Mouse (Mus musculus) liver, adult 2 months (tissue): ENCODE results near the gene Meiob. TPM values are rescaled to one million over a fixed set of nuclear protein-coding genes. Genes with fewer than 3 reads are reported as not detected.

ENCODE experiments used
- DNase-seq: peaks from one replicate; pipeline ENCODE4 v3.0.0-alpha.2; 2011; ENCODE audit warnings: low read depth, low spot score; ENCODE audit errors: extremely low read depth
- H3K27ac ChIP-seq: fragments of 200-500 bp; replicated peaks from 2 replicates; pipeline ENCODE4 v1.5.1; 2012; ENCODE audit warnings: low read depth, mild to moderate bottlenecking, control low read depth, inconsistent platforms, low read length; ENCODE audit not compliant: insufficient read depth
- H3K27me3 ChIP-seq: fragments of 200-500 bp; 2 replicates; pipeline ENCODE4 v1.6.1; 2012; ENCODE audit warnings: mild to moderate bottlenecking, moderate library complexity, low read length, inconsistent platforms; ENCODE audit not compliant: control insufficient read depth, insufficient read depth
- H3K36me3 ChIP-seq: fragments of 200-500 bp; 2 replicates; pipeline ENCODE4 v1.6.1; 2012; ENCODE audit warnings: low read length, inconsistent platforms; ENCODE audit not compliant: control insufficient read depth, insufficient read depth
- H3K4me1 ChIP-seq: fragments of 200-500 bp; 2 replicates; pipeline ENCODE4 v1.6.1; 2011; ENCODE audit warnings: low read length; ENCODE audit not compliant: control insufficient read depth, insufficient read depth
- H3K4me3 ChIP-seq: fragments of 200-500 bp; 2 replicates; pipeline ENCODE4 v1.5.1; 2011; ENCODE audit warnings: low read depth, mild to moderate bottlenecking, control low read depth, low read length, moderate library complexity; ENCODE audit not compliant: insufficient read depth
- H3K79me2 ChIP-seq: fragments of 200-500 bp; 2 replicates; pipeline ENCODE4 v1.6.1; 2012; ENCODE audit warnings: inconsistent platforms, mild to moderate bottlenecking, low read length, moderate library complexity; ENCODE audit not compliant: control insufficient read depth, insufficient read depth
- H3K9ac ChIP-seq: fragments of 200-500 bp; 2 replicates; pipeline ENCODE4 v1.6.1; 2012; ENCODE audit warnings: low read depth, mild to moderate bottlenecking, control low read depth, inconsistent platforms, low read length
- CTCF ChIP-seq: fragments of 200-500 bp; IDR thresholded peaks from 2 replicates; pipeline ENCODE4 v1.5.1; 2011; ENCODE audit warnings: low read depth, low read length, control low read depth
- POLR2A ChIP-seq: fragments of 200-500 bp; IDR thresholded peaks from 2 replicates; pipeline ENCODE4 v1.6.1; 2011; ENCODE audit warnings: low read length, control low read depth; ENCODE audit not compliant: insufficient read depth; ENCODE audit errors: extremely low read depth
- WGBS: fragments of 180-500 bp; shearing (Covaris S2); methylation state at CpG from one replicate; pipeline ENCODE4 v1.1.7; 2018; 5-methylcytosine and 5-hydroxymethylcytosine counted together
- polyA plus RNA-seq: library from polyadenylated mRNA; depleted of rRNA; stranded (reverse); fragments of >200 nt; gene quantifications from 2 replicates; pipeline ENCODE4 v1.2.3, GENCODE M21; 2012
- total RNA-seq: library from RNA; depleted of rRNA; stranded (reverse); fragments of >200 nt; gene quantifications from 2 replicates; pipeline ENCODE4 v1.2.3, GENCODE M21; 2014

Meiob gene
- total and polyA plus RNA-seq, 2 experiments: 0.59 to 6.7 TPM

DNA sequence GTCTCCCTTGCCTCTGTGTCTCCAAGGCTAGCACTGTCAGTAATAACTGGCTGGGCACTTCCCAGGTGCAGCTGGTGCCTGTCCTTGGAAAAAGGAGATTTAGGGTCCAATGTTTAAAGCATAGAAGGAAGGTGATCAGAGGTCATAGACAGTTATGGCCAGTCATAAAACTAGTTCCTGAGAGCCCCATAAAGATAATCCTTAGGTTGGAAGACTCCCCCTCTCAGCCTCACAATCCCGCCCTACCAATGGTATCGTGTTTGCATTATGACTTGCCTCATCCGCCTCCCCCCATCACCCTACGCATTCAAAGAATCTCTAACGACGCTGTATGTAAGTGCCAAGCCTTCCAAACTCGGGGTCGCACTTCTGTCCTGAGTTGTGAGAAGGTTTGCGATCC lies 40.4 kb downstream of the Meiob start:
- Histone ChIP-seq H3K4me1 (peaks cover 6% of the 10 kb centered on the region), H3K4me3 (no peak overlapping the region), H3K79me2 (no peaks in the 10 kb centered on the region; the same call in 1 of the 2 replicates), H3K9ac (no peak overlapping the region), H3K27me3 (no peaks in the 10 kb centered on the region), H3K27ac (no peak overlapping the region; the same call in 1 of the 2 replicates), H3K36me3 (no peaks in the 10 kb centered on the region)
- WGBS: 79% methylated on average over 9 of the region's 9 CpGs
- DNase-seq: no peak
- TF ChIP-seq POLR2A: no peak
- no peak for TF ChIP-seq CTCF

DNA sequence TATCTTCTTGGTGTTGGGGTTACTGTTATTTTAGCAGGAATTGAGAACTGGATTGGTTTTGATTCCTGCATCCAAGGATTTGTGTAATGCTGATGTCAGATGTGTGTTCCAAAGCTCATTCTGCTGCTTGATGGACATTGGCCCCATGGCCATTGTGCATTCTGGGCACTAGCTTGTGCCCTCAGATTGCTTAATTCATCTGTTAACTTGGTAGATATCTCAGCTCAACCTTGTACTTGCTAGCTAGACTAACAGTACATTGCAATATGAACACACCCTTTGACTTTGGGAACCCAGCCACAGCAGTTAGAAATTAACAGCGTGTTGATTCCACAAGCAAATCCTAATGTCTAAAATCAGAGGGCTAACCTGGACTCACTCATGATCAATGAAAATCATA lies 43.3 kb downstream of the Meiob start:
- peaks cover 13% of the 10 kb centered on the region; the same call in 1 of the 2 replicates for H3K79me2 ChIP-seq
- 15% methylated on average over 1 of the region's 1 CpGs for WGBS
- H3K27me3 ChIP-seq: no peaks in the 10 kb centered on the region
- H3K9ac ChIP-seq: no peak overlapping the region
- H3K4me1 ChIP-seq: peaks cover 4% of the 10 kb centered on the region
- peak; percentile 100 for DNase-seq
- no peaks in the 10 kb centered on the region; the same call in 1 of the 2 replicates for H3K36me3 ChIP-seq
- no peak overlapping the region for H3K4me3 ChIP-seq
- peak overlapping the region; percentile 91 for H3K27ac ChIP-seq
- no peak for TF ChIP-seq POLR2A
- no peak for TF ChIP-seq CTCF

DNA sequence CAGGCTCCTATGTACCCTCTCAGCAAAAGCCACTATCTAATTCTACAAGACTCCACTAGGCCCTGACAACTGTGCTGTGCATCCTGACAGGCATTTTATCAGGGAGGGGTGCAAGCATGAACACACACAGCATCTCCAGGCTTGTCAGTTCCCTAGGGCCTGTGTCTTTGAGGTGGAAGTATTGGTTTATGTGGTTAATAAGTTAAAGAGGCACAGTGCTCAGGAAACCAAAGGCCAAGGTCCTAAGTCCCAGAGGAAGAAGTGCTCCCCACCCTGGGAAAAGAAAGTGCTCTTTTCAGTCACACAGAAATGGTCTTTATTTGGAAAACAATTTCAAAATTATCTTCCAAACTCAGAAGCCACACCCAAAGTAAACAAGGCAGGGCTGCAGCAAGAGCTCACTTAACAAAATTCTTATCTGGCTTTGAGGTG lies 44.5 kb downstream of the Meiob start:
- Histone ChIP-seq H3K27ac (peak overlapping the region; percentile 91), H3K27me3 (no peaks in the 10 kb centered on the region), H3K4me1 (peaks cover 7% of the 10 kb centered on the region), H3K36me3 (peaks cover 7% of the 10 kb centered on the region), H3K9ac (peak overlapping the region; percentile 69), H3K4me3 (peak overlapping the region; percentile 75), H3K79me2 (peaks cover 18% of the 10 kb centered on the region; the same call in 1 of the 2 replicates)
- TF ChIP-seq CTCF: no peak
- no peak for TF ChIP-seq POLR2A
- DNase-seq: peak; percentile 99

DNA sequence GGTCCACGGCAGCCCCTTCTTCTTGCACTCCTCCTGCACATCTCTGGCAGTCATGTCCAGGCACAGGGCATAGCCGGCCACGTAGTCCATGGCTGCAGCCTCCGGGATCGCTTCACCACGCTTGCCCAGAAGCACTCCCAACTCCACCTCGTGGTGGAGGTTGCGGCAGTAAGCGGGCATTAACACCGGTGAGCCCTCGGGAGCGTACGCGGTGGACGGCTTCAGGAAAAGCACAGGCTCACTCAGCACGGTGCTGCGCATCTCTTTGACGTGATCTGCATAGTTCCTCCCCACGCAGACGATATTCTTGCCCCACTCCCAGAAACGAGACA lies 45.6 kb downstream of the Meiob start:
- no peaks in the 10 kb centered on the region for H3K27me3 ChIP-seq
- H3K4me1 ChIP-seq: peaks cover 7% of the 10 kb centered on the region
- peaks cover 18% of the 10 kb centered on the region; the same call in 1 of the 2 replicates for H3K79me2 ChIP-seq
- H3K27ac ChIP-seq: peak overlapping the region; percentile 96
- peaks cover 15% of the 10 kb centered on the region for H3K36me3 ChIP-seq
- peak overlapping the region; percentile 75 for H3K4me3 ChIP-seq
- WGBS: under 1% methylated on average over 21 of the region's 21 CpGs
- peak; percentile 52 for TF ChIP-seq CTCF
- TF ChIP-seq POLR2A: no peak
- no peak for DNase-seq
- peak overlapping the region; percentile 84 for H3K9ac ChIP-seq

GRCm38 (mm10) chr17:24850065-24850772 lies 46.1 kb downstream of the Meiob start, which contains the start of gene Fahd1:
Gene Fahd1, minus strand, starts transcription at chr17:24850364.
- no peaks in the 10 kb centered on the region for H3K27me3 ChIP-seq
- TF ChIP-seq CTCF: no peak
- peak; percentile 95 for TF ChIP-seq POLR2A
- H3K9ac ChIP-seq: peak within 1 kb of the TSS; percentile 96
- peaks cover 18% of the 10 kb centered on the region; the same call in 1 of the 2 replicates for H3K79me2 ChIP-seq
- H3K27ac ChIP-seq: peak within 1 kb of the TSS; percentile 96
- peak; percentile 97 for DNase-seq
- WGBS: under 1% methylated on average over 58 of the region's 58 CpGs
- H3K4me3 ChIP-seq: peak within 1 kb of the TSS; percentile 88
- peaks cover 7% of the 10 kb centered on the region for H3K4me1 ChIP-seq
- H3K36me3 ChIP-seq: peaks cover 19% of the 10 kb centered on the region

DNA sequence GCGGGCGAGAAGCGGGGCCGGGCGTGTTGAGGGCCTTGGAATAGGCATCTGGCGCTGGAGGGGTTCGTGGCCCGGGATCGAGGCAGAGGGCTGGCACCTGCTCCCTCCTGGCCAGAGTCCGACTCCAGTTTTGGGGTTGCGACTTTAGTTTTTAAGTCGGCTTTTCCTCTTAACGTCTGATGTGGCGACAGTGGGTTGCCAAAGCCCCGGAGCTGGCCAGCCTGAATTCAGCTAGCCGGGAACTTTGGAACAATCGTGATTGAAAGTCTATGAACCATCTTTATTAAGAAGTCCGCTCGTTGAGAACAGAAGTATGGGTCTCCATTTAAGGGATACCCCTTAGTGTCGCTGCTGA lies 46.7 kb downstream of the Meiob start:
- peaks cover 12% of the 10 kb centered on the region for H3K4me1 ChIP-seq
- under 1% methylated on average over 20 of the region's 20 CpGs for WGBS
- no peak for TF ChIP-seq CTCF
- TF ChIP-seq POLR2A: no peak
- peak overlapping the region; percentile 93 for H3K27ac ChIP-seq
- H3K27me3 ChIP-seq: no peaks in the 10 kb centered on the region
- H3K36me3 ChIP-seq: peaks cover 23% of the 10 kb centered on the region
- H3K9ac ChIP-seq: peak overlapping the region; percentile 96
- H3K4me3 ChIP-seq: peak overlapping the region; percentile 88
- DNase-seq: peak; percentile 51
- peaks cover 18% of the 10 kb centered on the region; the same call in 1 of the 2 replicates for H3K79me2 ChIP-seq
